Mouse (Mus musculus): ENCODE data around the gene Vmn2r17. TPM values are rescaled to one million over a fixed set of nuclear protein-coding genes. Genes with fewer than 3 reads are reported as not detected.
A peak's percentile ranks its signal among the peaks of the same experiment; 100 is the strongest.

Vmn2r17 gene
- total RNA-seq (2017) = not detected in 2 replicates

GRCm38 (mm10) chr5:109419388-109419787, at the start of gene Vmn2r17:
TSS of gene Vmn2r17 (plus strand) at chr5:109419688.
- no peak for ATAC-seq (replicated peaks in 1 of 2; ENCODE audit: insufficient read depth in 1 of 2, low FRiP score in 2 of 2, low TSS enrichment in 1 of 2, low read depth in 1 of 2, poor library complexity in 2 of 2, severe bottlenecking in 2 of 2)

GRCm38 (mm10) chr5:109466576-109467506, 47.4 kb downstream of the Vmn2r17 start:
- ATAC-seq (replicated peaks in 1 of 2; ENCODE audit: insufficient read depth in 1 of 2, low FRiP score in 2 of 2, low TSS enrichment in 1 of 2, low read depth in 1 of 2, poor library complexity in 2 of 2, severe bottlenecking in 2 of 2) = no peak

DNA sequence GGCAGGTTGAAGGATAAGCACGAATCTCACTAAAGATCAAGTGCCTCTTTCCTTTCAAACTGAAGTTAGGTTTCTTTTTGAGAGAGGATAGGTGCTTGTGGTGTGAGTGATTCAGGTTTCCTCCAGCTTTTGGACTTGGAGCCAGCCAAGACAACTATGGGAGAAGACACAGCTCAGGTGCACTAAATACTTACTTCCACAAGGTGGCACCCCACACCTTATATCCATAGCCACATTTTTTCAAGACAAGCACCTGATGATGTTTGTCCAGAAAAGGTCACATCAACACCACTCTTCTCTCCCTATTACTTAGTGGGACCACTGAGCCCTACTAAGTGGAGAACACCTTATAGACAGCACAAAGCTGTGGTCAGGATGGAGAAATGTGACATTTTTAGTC, 87.2 kb downstream of the Vmn2r17 start:
- peak; percentile 75 to 80; a peak in 3 of 4 replicates for ATAC-seq (replicated peaks in 1 of 2; ENCODE audit: insufficient read depth in 1 of 2, low FRiP score in 2 of 2, low TSS enrichment in 1 of 2, low read depth in 1 of 2, poor library complexity in 2 of 2, severe bottlenecking in 2 of 2)

Other genes with a start within 250 kb of the Vmn2r17 start
- not detected in 2 replicates for gene Vmn2r13, start 227.5 kb upstream of the Vmn2r17 start, total RNA-seq (2017)
- gene Vmn2r14, start 195.0 kb upstream of the Vmn2r17 start, total RNA-seq (2017) = not detected in 2 replicates
- not detected in 2 replicates for gene Vmn2r15, start 122.0 kb upstream of the Vmn2r17 start, total RNA-seq (2017)
- gene Vmn2r16, start 89.5 kb upstream of the Vmn2r17 start, total RNA-seq (2017) = not detected in 2 replicates
- gene Crlf2, start 139.3 kb downstream of the Vmn2r17 start, total RNA-seq (2017) = 31.9 and 43.6 TPM in 2 replicates